Mouse (Mus musculus) 3T3-L1 (cell line): ENCODE data around the gene Rtl8a.
"Not testable (repeated sequence)": the region's sequence is repeated elsewhere in the genome, so short reads cannot be mapped to it uniquely, and the experiment has no call there.

Experiments
- DNase-seq: peaks from one replicate; pipeline ENCODE4 v3.0.0-alpha.2; 2015; ENCODE audit warnings: low read depth, low spot score

Rtl8a gene

GRCm38 (mm10) chrX:53642980-53643961 is at the start of gene Rtl8a:
Rtl8a (minus strand) TSS chrX:53643682.
- DNase-seq = peak; percentile 89

DNA sequence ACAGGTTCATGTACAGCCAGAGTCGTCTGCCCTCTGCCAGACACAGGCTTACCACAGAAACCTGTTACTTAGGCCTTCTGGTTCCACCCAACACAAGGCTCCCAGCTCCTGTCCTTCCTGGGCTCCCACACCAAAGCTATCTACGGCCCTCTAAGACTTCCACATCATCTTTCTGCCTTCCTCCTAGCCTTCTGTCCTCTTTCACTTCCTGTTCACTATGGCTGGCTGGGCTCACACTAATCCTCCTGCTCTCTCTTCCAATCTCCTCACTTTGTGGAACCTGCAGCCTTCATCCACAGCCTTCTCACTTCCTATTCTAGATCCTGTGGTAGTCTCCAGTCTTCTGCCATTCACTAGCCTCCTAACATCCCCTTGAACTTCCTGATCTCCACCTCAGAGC is 49.7 kb upstream of the Rtl8a start:
- DNase-seq = no peak

GRCm38 (mm10) chrX:53692065-53692464 is 48.6 kb upstream of the Rtl8a start:
- DNase-seq = no peak

- DNase-seq = not testable (repeated sequence)
Measured at GRCm38 (mm10) chrX:53684676-53685075, 41.2 kb upstream of the Rtl8a start.

DNA sequence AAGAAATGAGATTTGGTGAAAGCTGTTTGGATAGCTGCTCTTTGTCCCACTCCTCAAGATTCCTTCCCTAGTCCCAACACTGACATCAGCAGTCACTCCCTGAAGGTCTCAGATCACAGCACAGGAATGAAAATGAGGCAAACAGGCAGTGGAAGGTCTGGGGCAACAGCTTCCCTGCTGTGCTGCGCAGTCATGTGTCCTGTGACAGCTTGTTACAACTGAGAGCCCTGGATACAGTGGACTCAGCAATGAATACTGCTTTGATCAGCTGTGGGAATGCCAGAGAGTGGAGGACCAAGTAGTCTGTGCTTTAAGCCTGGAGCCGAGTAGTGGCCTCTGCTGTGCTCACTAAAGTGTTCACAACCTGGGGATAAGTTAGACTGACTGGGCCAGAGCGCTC is 39.2 kb upstream of the Rtl8a start:
- not testable (repeated sequence) for DNase-seq

GRCm38 (mm10) chrX:53676943-53677342 is 33.5 kb upstream of the Rtl8a start:
- not testable (repeated sequence) for DNase-seq

DNA sequence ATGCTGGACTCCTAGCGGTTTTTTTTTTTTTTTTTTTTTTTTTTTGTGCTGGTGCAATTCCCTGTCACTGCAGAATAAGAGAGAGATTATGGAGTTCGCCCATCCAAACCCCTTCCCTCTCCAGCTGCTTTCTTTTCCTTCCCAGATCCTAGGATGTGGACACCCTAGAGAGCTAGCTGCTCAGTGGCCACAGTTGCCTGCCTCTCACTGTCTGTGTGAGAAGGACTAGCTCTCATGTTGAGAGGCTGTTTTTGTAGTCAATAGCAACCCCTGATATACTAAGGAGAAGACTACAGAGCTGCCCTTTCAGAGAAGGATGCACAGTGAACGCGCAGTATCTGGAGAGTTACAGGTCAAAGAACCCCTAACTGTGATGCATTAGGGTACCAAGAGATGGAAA is 27.2 kb upstream of the Rtl8a start:
- DNase-seq = not testable (repeated sequence)

DNA sequence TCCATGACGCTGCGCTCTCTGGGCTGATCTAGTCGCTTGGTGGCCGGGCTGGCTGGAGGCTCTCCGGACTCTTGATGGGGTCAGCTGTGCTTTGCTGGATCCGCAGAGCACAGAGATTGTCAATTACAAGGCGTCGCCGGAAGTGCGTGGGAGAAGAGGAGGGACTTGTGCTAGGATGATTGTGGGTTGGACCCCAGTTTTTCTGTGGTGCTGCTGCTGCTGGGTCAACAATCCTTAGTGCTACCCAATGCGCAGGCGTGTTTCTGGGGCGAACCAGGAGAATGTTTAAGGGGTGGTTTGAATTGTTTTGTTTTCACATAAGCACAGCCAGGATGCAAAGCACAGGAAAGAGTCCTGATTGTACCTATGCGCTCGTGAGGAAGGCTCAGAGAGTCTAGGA is 26.8 kb upstream of the Rtl8a start, which contains the start of gene Rtl8b:
Gene Rtl8b, minus strand, starts transcription at position 115 of the 400 bp plus-strand sequence.
- DNase-seq = peak; percentile 95

DNA sequence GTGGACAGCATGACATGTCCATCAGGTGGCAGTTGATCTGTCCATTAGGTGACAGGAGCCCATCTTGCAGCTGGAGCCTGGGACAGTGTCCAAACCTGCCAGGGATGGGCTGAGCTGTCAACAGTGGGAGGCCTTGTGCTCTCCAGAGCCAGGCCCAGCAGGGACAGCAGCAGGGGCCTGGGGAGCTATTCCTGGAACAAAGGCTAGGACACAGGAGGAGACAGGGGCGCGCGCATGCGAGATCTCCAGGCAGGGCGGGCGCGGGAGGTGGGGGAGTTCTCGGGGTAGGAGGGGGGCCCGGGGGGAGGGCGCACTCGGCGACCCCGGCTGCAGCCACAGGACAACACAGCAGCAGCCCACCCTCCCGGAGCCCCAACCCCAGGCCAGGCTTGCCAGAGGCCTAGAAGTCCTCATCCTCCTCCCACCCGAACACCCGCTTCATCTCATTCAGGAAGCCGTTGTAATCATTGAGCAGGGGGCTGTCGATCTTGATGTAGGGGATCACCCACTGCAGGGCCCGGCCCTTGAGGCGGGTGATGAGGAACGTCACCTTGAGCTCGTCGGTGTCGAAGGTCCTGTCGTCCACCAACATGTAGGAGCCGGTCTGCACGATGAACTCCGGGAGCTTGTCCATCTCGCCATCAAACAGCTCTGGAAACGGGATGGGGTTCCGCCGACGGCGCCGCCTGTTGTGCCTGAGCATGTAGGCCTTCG is 26.2 kb upstream of the Rtl8a start:
- DNase-seq = not testable (repeated sequence)

DNA sequence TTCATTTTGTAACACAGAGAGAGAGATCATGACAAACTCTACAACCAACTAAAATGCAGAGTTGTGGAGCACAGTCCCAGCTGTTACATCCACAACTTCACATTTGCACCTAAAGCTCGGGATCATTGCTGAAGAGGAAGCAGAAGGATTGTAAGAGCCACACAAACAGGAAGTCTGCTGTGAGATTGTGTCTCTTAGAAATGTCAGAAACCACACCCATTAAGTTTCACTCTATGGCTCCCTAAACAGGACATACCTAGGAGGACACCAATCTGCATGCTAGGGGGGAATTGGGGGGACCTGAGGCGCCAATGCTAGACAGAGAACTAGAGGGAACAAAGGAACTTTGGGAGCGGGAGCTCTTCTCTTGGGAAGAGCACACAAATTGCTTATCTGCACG is 9.4 kb upstream of the Rtl8a start:
- not testable (repeated sequence) for DNase-seq

GRCm38 (mm10) chrX:53645885-53646284 is 2.4 kb upstream of the Rtl8a start:
- DNase-seq = no peak

GRCm38 (mm10) chrX:53642604-53642979 is 890 bp downstream of the Rtl8a start:
- not testable (repeated sequence) for DNase-seq

DNA sequence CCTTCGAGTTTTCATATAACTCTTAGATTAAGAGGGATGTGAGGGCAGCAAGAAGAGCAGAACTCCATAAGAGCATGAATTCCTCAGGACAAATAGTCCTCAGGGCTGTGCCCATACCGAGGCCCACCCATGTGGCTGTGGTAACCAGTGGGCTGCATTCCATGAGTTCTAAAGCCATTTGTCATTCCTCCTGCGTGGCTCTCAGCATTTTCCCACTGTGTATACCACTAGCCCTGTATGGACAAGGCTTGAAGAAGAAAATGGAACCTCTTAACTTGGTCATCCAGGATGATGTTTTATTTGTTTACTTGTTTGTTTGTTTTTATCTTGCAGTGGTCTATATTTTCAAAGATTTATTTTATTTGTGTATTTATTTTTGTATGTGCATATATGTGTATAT is 5.4 kb downstream of the Rtl8a start:
- peak; percentile 21 for DNase-seq

DNA sequence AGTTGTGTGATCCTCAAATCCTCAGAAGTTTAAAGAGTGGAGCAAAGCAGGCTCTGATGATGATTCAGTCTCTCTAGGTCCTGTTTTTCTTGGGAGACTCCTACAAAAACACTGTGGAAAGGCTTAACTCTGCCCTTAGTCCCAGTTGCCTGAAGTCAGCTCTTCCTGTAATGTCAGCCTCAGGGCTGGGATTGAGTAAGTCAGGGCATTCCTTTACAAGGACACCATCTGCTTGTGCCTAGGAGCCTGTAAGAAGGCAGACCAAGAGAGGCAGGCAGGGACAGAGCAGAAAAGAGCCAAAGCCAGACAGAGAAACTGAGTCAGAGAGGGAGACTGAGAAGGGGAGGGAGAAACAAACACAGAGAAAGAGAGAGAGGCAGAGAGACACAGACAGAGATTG is 32.1 kb downstream of the Rtl8a start:
- DNase-seq = not testable (repeated sequence)

DNA sequence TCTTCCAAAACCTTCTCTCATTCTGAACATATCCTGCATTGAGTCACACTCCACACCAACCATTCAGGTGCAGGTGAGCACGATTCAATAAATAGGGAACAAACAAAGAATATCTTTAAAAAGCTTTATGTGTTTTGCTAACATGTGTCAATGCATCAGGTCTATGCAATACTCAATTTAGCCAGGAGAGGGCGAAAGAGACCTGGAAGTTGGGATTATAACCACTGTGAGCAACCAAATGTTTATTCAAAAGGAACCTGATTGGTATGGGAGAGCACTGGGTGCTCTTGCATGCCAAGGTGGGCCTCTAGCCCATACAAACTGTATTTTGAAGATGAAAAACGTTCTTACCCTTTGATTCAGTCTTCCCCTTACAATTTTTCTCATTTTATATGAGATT is 32.9 kb downstream of the Rtl8a start:
- peak; percentile 85 for DNase-seq

DNA sequence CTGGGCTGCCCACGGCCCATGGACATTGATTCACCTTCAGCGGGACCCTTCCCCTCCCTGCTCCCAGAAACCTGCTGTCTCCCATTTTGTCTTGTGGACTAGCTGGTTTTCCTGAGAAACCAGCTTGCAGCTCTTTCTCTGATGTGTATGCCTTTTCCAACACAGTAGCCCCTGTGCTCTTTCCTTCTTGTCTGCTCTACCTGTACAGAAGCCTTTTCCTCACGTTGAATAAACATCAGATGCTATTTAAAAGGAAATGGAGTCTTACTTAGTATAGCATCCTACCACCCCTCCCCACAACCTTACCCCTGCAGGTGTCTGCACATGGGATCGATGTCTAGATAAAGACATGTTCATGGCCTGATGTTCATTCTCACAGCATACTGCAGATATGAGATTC is 34.6 kb downstream of the Rtl8a start, which contains the start of gene Gm14597:
Gene Gm14597, minus strand, starts transcription at position 101 of the 400 bp plus-strand sequence.
- DNase-seq = not testable (repeated sequence)

GRCm38 (mm10) chrX:53608122-53608813 is 35.2 kb downstream of the Rtl8a start:
- peak; percentile 7 for DNase-seq

GRCm38 (mm10) chrX:53607242-53608121 is 36.0 kb downstream of the Rtl8a start, which contains the start of gene Rtl8c:
Rtl8c (plus strand) TSS chrX:53608032.
- DNase-seq = peak; percentile 60

- not testable (repeated sequence) for DNase-seq
Measured at GRCm38 (mm10) chrX:53606176-53606575, 37.3 kb downstream of the Rtl8a start.

- not testable (repeated sequence) for DNase-seq
Measured at GRCm38 (mm10) chrX:53599993-53600392, 43.5 kb downstream of the Rtl8a start.
